Mouse (Mus musculus) lung, adult 2 months (tissue): ENCODE measurements around the gene 1500009C09Rik. TPM values are rescaled to one million over a fixed set of nuclear protein-coding genes. Genes with fewer than 3 reads are reported as not detected.
"Not testable (repeated sequence)": the region's sequence is repeated elsewhere in the genome, so short reads cannot be mapped to it uniquely, and the experiment has no call there.

Experiments
- DNase-seq: peaks from one replicate; pipeline ENCODE4 v3.0.0; 2022
- H3K4me1 ChIP-seq: fragments of 200-500 bp; 2 replicates; pipeline ENCODE4 v1.6.1; 2011; ENCODE audit warnings: low read length; ENCODE audit not compliant: control insufficient read depth, insufficient read depth
- H3K4me3 ChIP-seq: fragments of 200-500 bp; replicated peaks from 2 replicates; pipeline ENCODE3; 2011; ENCODE audit warnings: low read depth, mild to moderate bottlenecking, control low read depth, low read length; ENCODE audit errors: extremely low read depth
- CTCF ChIP-seq: fragments of 200-500 bp; IDR thresholded peaks from 2 replicates; pipeline ENCODE4 v1.5.1; 2011; ENCODE audit warnings: mild to moderate bottlenecking, low read length, control low read depth; ENCODE audit not compliant: insufficient read depth
- POLR2A ChIP-seq: fragments of 200-500 bp; IDR thresholded peaks from 2 replicates; pipeline ENCODE4 v1.6.1; 2011; ENCODE audit warnings: low read depth, mild to moderate bottlenecking, control low read depth, low read length, borderline replicate concordance; ENCODE audit errors: extremely low read depth
- WGBS: fragments of 180-500 bp; shearing (Covaris S2); methylation state at CpG from one replicate; pipeline ENCODE4 v1.1.7; 2018; 5-methylcytosine and 5-hydroxymethylcytosine counted together
- polyA plus RNA-seq: library from polyadenylated mRNA; depleted of rRNA; stranded (reverse); fragments of >200 nt; gene quantifications from 2 replicates; pipeline ENCODE4 v1.2.3, GENCODE M21; 2012

Gene 1500009C09Rik
- polyA plus RNA-seq, 1 experiment: not detected

DNA sequence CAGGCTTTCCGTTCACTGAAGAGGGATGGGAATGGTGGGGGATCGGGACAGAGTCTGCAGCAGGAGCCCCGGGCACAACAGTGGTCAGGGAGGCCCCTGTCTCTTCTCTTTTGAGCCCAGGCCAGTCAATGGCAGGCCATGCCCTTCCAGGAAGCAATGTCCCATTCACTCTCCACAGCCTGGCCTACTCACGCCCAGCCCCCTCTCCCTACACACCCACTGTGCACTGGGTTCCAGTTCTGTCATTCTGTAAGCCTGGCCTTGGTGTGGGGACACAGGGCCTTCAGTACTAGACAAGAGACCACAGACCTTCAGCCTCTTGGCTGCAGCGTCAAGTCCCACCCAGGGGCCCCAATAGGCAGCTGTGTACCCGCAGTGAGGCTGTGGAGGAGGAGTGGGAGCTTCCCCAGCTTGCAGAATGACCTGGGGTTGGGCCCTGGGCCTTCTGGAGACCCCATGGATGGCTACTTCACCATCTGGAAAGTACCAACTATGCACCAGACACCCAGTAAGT lies 22.0 kb upstream of the 1500009C09Rik start:
- TF ChIP-seq POLR2A (no peak), CTCF (no peak)
- WGBS: 80% methylated on average over 6 of the region's 6 CpGs
- no peaks in the 10 kb centered on the region for H3K4me1 ChIP-seq

DNA sequence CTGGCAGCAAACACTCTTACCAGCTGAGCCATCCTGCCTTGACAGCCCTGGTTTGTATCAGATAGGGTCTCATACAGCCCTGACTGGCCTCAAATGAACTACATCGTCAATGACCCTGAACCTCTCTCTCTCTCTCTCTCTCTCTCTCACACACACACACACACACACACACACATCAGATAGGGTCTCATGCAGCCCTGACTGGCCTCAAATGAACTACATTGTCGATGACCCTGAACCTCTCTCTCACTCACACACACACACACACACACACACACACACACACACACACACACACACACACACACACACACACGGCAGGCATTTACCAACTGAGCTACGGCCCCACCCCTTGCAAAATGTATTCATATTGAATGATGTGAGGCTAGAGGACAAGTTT lies 21.1 kb upstream of the 1500009C09Rik start:
- DNase-seq: no peak
- TF ChIP-seq CTCF: no peak
- TF ChIP-seq POLR2A: no peak
- Histone ChIP-seq H3K4me3 (no peak overlapping the region), H3K4me1 (no peaks in the 10 kb centered on the region)
- WGBS: 62% methylated on average over 4 of the region's 4 CpGs

More for the DNA sequence above, 22.0 kb upstream of the 1500009C09Rik start:
- no peak overlapping the region for H3K4me3 ChIP-seq
- DNase-seq: no peak

DNA sequence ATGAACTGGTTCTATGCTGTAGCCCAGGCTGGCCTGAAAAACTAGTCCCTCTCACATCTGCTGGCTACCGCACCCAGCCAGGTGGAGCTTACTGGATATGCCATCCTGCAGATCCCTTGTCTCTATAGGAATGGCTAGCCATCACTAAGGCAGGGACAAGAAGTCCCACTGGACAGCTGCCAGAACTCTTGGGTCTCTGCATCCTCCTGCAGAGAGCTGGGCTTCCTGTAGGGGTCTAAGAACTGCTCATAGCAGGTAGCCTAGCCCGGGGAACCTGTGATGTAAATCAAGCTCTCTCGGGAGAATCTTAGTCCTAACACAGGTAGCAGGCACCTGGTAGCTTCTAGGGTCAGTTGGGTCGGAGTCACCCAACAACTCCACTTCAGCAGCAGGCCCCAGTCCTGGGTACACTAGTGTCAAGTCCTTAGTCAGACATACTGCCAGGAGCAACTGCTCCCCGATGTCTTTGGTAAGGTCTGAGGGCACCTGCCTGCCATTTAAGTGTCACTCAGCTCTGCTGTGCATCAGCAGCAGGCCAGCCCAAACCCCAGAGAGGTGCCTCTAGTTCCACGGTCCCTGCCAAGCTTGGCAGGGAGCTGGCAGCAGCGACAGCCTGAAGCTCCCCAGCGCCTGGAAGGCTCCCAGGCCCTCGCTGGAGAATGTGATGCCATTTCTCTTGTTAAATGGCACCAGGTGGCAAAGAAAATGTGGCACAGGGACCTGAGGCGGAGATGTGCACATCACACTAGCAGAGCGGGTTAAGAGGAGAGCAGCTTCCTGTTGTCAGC lies 20.4 kb upstream of the 1500009C09Rik start:
- Histone ChIP-seq H3K4me3 (no peak overlapping the region), H3K4me1 (no peaks in the 10 kb centered on the region)
- WGBS: 67% methylated on average over 11 of the region's 11 CpGs
- TF ChIP-seq CTCF (no peak), POLR2A (no peak)
- no peak for DNase-seq

DNA sequence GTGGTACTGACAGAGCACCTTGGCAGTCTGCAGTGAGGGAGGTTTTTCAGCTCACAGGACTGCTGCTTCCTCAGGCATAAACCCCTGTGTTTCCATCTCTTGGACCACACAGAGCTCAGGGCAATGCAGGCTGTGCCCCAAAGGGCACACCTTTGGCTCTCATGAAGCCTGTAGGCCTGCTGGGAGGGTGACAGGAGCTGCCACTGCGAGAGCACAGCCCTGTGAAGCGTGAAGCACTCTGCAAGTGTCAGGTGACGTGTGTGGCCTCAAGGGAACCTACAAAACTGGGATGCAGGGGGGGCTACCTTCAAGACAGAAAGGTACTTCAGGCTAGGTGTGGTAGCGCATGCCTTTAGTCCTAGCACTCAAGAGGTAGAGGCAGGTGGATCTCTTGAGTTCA lies 19.5 kb upstream of the 1500009C09Rik start:
- no peaks in the 10 kb centered on the region for H3K4me1 ChIP-seq
- no peak overlapping the region for H3K4me3 ChIP-seq
- WGBS: 75% methylated on average over 4 of the region's 4 CpGs
- DNase-seq: no peak
- TF ChIP-seq CTCF: no peak
- TF ChIP-seq POLR2A: no peak

DNA sequence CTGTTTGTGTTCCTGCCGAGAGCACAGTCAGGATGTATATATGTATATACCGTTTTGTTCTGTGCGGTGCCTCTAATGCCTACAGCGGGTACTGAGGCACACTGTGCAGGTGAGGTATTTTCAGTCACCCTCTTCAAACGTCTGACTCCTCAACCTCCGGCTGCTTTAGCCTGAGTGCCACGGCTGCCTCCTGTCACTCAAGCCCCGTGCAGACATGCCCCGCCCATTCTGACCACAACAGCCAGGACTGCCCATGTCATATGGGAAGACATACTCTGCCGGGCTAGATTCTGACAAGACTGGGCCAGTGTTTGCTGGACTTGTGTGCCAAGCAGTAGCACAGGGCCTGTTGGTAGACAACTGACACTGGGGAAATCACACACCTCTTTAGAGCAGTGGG lies 16.5 kb upstream of the 1500009C09Rik start:
- DNase-seq: no peak
- WGBS: 57% methylated on average over 10 of the region's 10 CpGs
- H3K4me1 ChIP-seq: no peaks in the 10 kb centered on the region

DNA sequence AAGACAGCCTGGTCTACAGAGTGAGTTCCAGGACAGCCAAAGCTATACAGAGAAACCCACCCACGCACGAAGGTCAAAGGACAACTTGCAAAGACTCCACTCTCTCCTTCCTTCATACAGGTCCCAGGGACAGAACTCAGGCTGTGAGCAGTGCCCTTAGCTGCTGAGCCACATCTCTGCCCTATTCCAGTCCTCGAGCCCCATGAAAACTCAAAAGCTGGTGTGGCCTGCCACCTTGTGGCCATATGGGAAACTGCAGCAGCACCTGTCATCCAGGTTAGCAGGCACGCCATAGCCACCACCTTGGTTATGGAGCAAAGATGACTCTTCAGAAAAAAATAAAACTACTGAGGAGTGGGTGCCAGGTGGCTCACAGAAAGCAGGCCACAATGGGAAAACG lies 15.6 kb upstream of the 1500009C09Rik start:
- Histone ChIP-seq H3K4me1 (no peaks in the 10 kb centered on the region), H3K4me3 (no peak overlapping the region)
- peak; percentile 86 for DNase-seq
- WGBS: 22% methylated on average over 5 of the region's 5 CpGs
- TF ChIP-seq POLR2A (no peak), CTCF (peak; percentile 98)

More for the DNA sequence above, 16.5 kb upstream of the 1500009C09Rik start:
- TF ChIP-seq CTCF (no peak), POLR2A (no peak)
- H3K4me3 ChIP-seq: no peak overlapping the region

DNA sequence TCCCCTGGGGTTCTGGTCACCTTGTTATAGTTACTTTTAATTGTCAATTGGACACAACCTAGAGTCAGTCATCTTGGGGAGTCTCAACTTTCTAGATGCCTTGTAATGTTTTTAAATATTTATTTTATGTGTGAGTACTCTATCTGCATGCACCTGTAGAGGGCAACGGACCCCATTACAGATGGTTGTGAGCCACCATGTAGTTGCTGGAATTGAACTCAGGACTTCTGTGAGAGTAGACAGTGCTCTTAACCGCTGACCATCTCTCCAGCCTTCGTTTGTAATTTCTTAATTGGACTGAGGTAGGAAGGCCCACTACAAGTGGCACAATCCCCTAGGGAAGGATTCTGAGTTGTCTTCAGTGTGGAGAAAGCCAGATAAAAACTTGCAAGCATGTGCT lies 8.9 kb upstream of the 1500009C09Rik start:
- TF ChIP-seq POLR2A (no peak), CTCF (no peak)
- WGBS: 65% methylated on average over 3 of the region's 3 CpGs
- H3K4me3 ChIP-seq: no peak overlapping the region
- H3K4me1 ChIP-seq: peaks cover 5% of the 10 kb centered on the region
- DNase-seq: no peak

DNA sequence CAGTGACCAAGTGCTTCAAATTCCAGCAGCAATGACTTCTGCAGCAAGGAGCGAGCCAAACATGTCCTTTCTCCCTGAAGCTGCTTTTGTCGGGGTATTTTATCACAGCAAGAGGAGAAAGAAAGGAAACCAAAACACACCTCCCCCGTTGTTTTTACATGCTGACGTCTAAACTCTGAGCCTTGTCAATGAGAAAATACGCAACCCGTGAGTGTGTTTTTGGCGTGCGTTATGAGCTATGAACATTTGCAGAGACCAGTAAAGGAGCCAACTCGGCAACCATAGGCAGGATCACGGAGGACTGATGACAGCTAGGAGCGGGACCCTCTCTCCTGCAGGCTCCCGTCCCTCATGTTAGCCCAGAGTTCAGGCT lies 8.5 kb upstream of the 1500009C09Rik start:
- under 1% methylated on average over 12 of the region's 12 CpGs for WGBS
- no peak for DNase-seq
- peaks cover 5% of the 10 kb centered on the region for H3K4me1 ChIP-seq
- H3K4me3 ChIP-seq: peak overlapping the region; percentile 84
- no peak for TF ChIP-seq POLR2A

DNA sequence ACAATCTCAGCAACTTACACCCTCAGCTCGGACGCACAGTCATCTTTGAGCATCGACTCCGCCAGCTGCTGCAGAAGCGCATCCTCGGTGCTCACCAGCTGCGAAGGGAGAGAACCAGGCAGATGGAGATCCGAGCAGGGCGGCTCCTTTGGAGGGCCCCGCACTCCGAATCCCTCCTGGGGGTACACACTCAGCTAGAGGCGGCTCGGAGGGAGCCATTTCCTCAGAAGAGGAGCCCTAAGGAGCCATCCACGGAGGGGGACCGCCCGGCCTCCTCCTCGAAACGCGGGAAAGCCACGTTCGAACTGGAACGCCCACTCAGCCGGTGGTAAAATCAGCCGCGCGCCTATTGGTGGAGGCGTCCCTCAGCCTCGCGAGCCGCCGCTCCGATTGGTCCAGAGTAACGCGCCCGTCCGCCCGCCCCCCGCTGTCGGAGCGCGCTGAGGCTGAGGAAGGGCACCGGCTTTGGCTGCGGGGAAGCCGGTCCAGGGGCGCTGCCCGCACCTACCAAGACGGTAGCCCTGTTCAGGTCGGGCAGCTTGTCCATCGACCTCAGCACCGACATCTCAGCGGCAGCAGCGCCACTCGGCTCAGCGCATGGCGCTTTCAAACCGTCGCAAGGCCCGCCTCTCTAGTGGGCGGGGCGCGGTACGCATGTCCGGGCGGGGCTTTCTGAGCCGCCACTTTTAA lies 7.9 kb upstream of the 1500009C09Rik start, which contains the start of gene Cenpm:
Gene Cenpm (minus strand): TSS at position 634 of the 690 bp plus-strand sequence.
- under 1% methylated on average over 65 of the region's 65 CpGs for WGBS
- peak; percentile 94 for DNase-seq
- peak within 1 kb of the TSS; percentile 95 for H3K4me3 ChIP-seq
- peaks cover 5% of the 10 kb centered on the region for H3K4me1 ChIP-seq
- TF ChIP-seq POLR2A (no peak), CTCF (no peak)

DNA sequence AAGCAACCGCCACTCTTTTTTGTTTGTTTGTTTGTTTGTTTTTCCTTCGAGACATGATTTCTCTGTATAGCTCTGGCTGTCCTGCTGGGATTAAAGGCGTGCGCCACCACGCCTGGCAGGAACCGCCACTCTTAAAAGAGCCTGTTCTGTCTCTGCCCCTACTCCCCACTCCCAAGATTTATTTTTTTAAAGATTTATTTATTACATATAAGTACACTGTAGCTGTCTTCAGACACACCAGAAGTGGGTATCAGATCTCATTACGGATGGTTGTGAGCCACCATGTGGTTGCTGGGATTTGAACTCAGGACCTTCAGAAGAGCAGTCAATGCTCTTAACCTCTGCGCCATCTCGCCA lies 7.4 kb upstream of the 1500009C09Rik start:
- WGBS: 21% methylated on average over 9 of the region's 9 CpGs
- not testable (repeated sequence) for H3K4me1 ChIP-seq, DNase-seq
- peak overlapping the region; percentile 31 for H3K4me3 ChIP-seq
